17 mouse cellular contexts compared by ENCODE assay signal in the genomic region with DNA sequence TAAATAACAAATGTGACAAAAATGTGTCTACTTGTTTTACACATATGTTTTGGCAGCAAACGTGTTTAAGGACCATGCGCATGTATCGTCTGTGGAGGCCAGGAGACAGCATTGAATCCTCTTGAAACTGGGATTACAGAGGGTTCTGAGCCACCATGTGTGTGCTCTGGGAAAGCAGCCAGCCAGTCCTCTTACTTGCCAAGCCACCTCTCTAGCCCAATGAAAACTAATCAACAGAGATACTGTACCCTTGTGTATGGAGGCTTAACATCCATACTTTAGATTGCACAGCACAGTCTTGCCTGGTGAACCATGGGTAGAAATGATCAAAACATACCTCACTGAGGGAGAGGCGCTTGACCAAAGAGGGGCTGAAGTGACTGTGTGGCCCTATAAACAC. TPM values are rescaled to one million over a fixed set of nuclear protein-coding genes. Genes with fewer than 3 reads are reported as not detected.
DNase-seq lines count a peak whose midpoint lies in the region; ATAC-seq lines count a peak whose summit lies in the region.
"Had no signal": no experiment of that assay in that cellular context is flagged by ENCODE, and none has a peak within 500 bp of the region (broad histone marks: within the 10 kb centered on the region; RNA-seq: fewer than 3 reads in every experiment).

No protein-coding gene starts in this region.

- H3K9ac ChIP-seq in heart, embryonic 12.5 days = no peak overlapping the region
- H3K9ac ChIP-seq in limb, embryonic 13.5 days = no peak overlapping the region
- no peak overlapping the region for H3K9ac ChIP-seq in forebrain, embryonic 16.5 days (replicated peaks; ENCODE audit: low read depth, low read length)

- no peak overlapping the region for H3K27ac ChIP-seq in heart, embryonic 12.5 days (ENCODE audit: poor library complexity, severe bottlenecking)
- H3K27ac ChIP-seq in limb, embryonic 13.5 days = no peak overlapping the region
- H3K27ac ChIP-seq in limb, embryonic 10.5 days = no peak overlapping the region
- H3K27ac ChIP-seq in forebrain, embryonic 16.5 days (ENCODE audit: low read length) = no peak overlapping the region

- no peaks in the 10 kb centered on the region for H3K4me1 ChIP-seq in heart, embryonic 12.5 days (replicated peaks)
- H3K4me1 ChIP-seq in limb, embryonic 13.5 days = 0 out of 2 replicates have a peak, but pooled peaks cover 3% of the 10 kb centered on the region
- H3K4me1 ChIP-seq in limb, embryonic 10.5 days = no peaks in the 10 kb centered on the region
- peaks cover 16% of the 10 kb centered on the region for H3K4me1 ChIP-seq in forebrain, embryonic 16.5 days (replicated peaks; ENCODE audit: control insufficient read depth, insufficient read depth, low read length)

- intact Hi-C loops in heart, postnatal 10 days (cut with DNase I) = loop anchor here (2.0 kb wide), 1 partner anchor 869 kb away; no protein-coding TSS in a partner anchor

- WGBS in heart, embryonic 12.5 days = 84% methylated on average over 4 of the region's 4 CpGs
- WGBS in limb, embryonic 13.5 days = 82% methylated on average over 4 of the region's 4 CpGs
- 94% methylated on average over 4 of the region's 4 CpGs for WGBS in limb, embryonic 10.5 days
- 60% methylated on average over 4 of the region's 4 CpGs for WGBS in forebrain, embryonic 16.5 days

- no peaks in the 10 kb centered on the region for H3K36me3 ChIP-seq in heart, embryonic 12.5 days
- H3K36me3 ChIP-seq in limb, embryonic 13.5 days = no peaks in the 10 kb centered on the region
- no peaks in the 10 kb centered on the region for H3K36me3 ChIP-seq in limb, embryonic 10.5 days
- no peaks in the 10 kb centered on the region for H3K36me3 ChIP-seq in forebrain, embryonic 16.5 days (ENCODE audit: control insufficient read depth, insufficient read depth)

- no peak overlapping the region for H3K4me2 ChIP-seq in heart, embryonic 12.5 days
- no peak overlapping the region for H3K4me2 ChIP-seq in limb, embryonic 13.5 days (replicated peaks)
- H3K4me2 ChIP-seq in forebrain, embryonic 16.5 days (ENCODE audit: low read length) = no peak overlapping the region
- H3K4me2 ChIP-seq: heart, embryonic 11.5 days had no signal

- DNase-seq in heart, postnatal 10 days = peak; percentile 2 to 6
- no peak for DNase-seq in limb, embryonic 10.5 days (ENCODE audit: low spot score)
- peak; percentile 25 for DNase-seq in brain, adult 2 months (ENCODE audit: low read depth, low spot score)
- no peak for DNase-seq in frontal cortex, postnatal 10 days (ENCODE audit: low spot score in 2 of 2)
- no peak for DNase-seq in kidney, postnatal 36 days
- DNase-seq: adrenal gland, postnatal 36 days; heart, postnatal 36 days; kidney, adult 9 months; lung, adult 18-20 months; thymus, postnatal 4 days had no signal

- H3K9me3 ChIP-seq in heart, embryonic 12.5 days (replicated peaks) = peaks cover 5% of the 10 kb centered on the region; the same call in 1 of the 2 replicates
- H3K9me3 ChIP-seq in limb, embryonic 13.5 days = no peaks in the 10 kb centered on the region
- no peaks in the 10 kb centered on the region for H3K9me3 ChIP-seq in limb, embryonic 10.5 days (replicated peaks)
- no peaks in the 10 kb centered on the region for H3K9me3 ChIP-seq in forebrain, embryonic 16.5 days (ENCODE audit: control insufficient read depth, low read length)

- no peak overlapping the region for H3K4me3 ChIP-seq in heart, embryonic 12.5 days
- no peak overlapping the region for H3K4me3 ChIP-seq in limb, embryonic 13.5 days
- H3K4me3 ChIP-seq in limb, embryonic 10.5 days = no peak overlapping the region
- no peak overlapping the region for H3K4me3 ChIP-seq in forebrain, embryonic 16.5 days (replicated peaks; ENCODE audit: low read length)
- H3K4me3 ChIP-seq: erythroblast, embryonic 14.5 days had no signal

- ATAC-seq in heart, embryonic 12.5 days (ENCODE audit: insufficient number of reproducible peaks, low FRiP score) = no peak
- ATAC-seq in limb, embryonic 13.5 days (ENCODE audit: low FRiP score, low read depth) = peak; percentile 57; the same call in 1 of the 2 replicates
- peak; percentile 52 for ATAC-seq in forebrain, embryonic 16.5 days
- ATAC-seq: Patski had no signal

- no peaks in the 10 kb centered on the region for H3K27me3 ChIP-seq in heart, embryonic 12.5 days (replicated peaks)
- 0 out of 2 replicates have a peak, but pooled peaks cover 5% of the 10 kb centered on the region for H3K27me3 ChIP-seq in limb, embryonic 13.5 days
- H3K27me3 ChIP-seq in limb, embryonic 10.5 days (ENCODE audit: low read depth, poor library complexity, severe bottlenecking) = no peaks in the 10 kb centered on the region
- H3K27me3 ChIP-seq in forebrain, embryonic 16.5 days (replicated peaks; ENCODE audit: control insufficient read depth, insufficient read depth, low read length) = no peaks in the 10 kb centered on the region

RNA-seq across cellular contexts. Expression of a gene that starts 46.3 kb away (rescaled TPM):
- 1 to 10 TPM in 1 of 2 experiments, under 1 TPM in 1; 0.93 to 1.2 TPM for total RNA-seq in heart, postnatal 10 days (2021)
- 0.60 and 0.87 TPM in 2 replicates for polyA plus RNA-seq in heart, embryonic 12.5 days (2016; fragmentation: Nextera tagmentation; extraction: Ambion mirVana)
- polyA plus RNA-seq in limb, embryonic 13.5 days (2015; fragmentation: Nextera tagmentation; extraction: Ambion mirVana) = 6.1 and 8.2 TPM in 2 replicates
- 1.8 and 3.0 TPM in 2 replicates for polyA plus RNA-seq in limb, embryonic 10.5 days (2016; fragmentation: Nextera tagmentation; extraction: Ambion mirVana)
- 4.6 and 5.1 TPM in 2 replicates for polyA plus RNA-seq in forebrain, embryonic 16.5 days (2015; fragmentation: Nextera tagmentation; extraction: Ambion mirVana)
- polyA plus RNA-seq: inflammation-experienced regulatory T-cells, adult 6 months had no signal

Comparison
In these comparisons a context has a peak if more than half of its experiments do, and no peak if none do; other contexts are left out.
1. DNase-seq: peak in heart, postnatal 10 days (2 of 2) and brain, adult 2 months (single experiment); none in limb, embryonic 10.5 days (single experiment), frontal cortex, postnatal 10 days (0 of 2) and kidney, postnatal 36 days (0 of 2).